Mouse (Mus musculus): ENCODE results near the gene Dtx4. TPM values are rescaled to one million over a fixed set of nuclear protein-coding genes. Genes with fewer than 3 reads are reported as not detected.
"Not testable (repeated sequence)": the region's sequence is repeated elsewhere in the genome, so short reads cannot be mapped to it uniquely, and the experiment has no call there.

Dtx4 gene
- polyA plus RNA-seq (2014; fragmentation: Nextera tagmentation; extraction: Ambion mirVana): 15.3 and 18.2 TPM in 2 replicates

- Histone ChIP-seq H3K9ac (ENCODE audit: low read length) (peak within 1 kb of the TSS; percentile 92), H3K4me3 (ENCODE audit: low read depth, low read length) (peak within 1 kb of the TSS; percentile 80), H3K36me3 (ENCODE audit: control insufficient read depth, insufficient read depth, low read length) (0 out of 2 replicates have a peak, but pooled peaks cover 7% of the 10 kb centered on the region), H3K4me2 (ENCODE audit: low read length) (peak within 1 kb of the TSS; percentile 80), H3K4me1 (ENCODE audit: control insufficient read depth, insufficient read depth, low read length) (peaks cover 11% of the 10 kb centered on the region), H3K9me3 (replicated peaks; ENCODE audit: control insufficient read depth, low read length) (no peaks in the 10 kb centered on the region), H3K27me3 (replicated peaks; ENCODE audit: control insufficient read depth, insufficient read depth, low read length) (no peaks in the 10 kb centered on the region), H3K27ac (ENCODE audit: low read depth, low read length) (peak within 1 kb of the TSS; percentile 93)
- under 1% methylated on average over 70 of the region's 80 CpGs for WGBS
- peak; percentile 91 for ATAC-seq
- DNase-seq (ENCODE audit: low spot score): peak; percentile 97
These were observed at the start of gene Dtx4 for GRCm38 (mm10) chr19:12501370-12502347. Gene Dtx4 (minus strand): TSS chr19:12501454.

DNA sequence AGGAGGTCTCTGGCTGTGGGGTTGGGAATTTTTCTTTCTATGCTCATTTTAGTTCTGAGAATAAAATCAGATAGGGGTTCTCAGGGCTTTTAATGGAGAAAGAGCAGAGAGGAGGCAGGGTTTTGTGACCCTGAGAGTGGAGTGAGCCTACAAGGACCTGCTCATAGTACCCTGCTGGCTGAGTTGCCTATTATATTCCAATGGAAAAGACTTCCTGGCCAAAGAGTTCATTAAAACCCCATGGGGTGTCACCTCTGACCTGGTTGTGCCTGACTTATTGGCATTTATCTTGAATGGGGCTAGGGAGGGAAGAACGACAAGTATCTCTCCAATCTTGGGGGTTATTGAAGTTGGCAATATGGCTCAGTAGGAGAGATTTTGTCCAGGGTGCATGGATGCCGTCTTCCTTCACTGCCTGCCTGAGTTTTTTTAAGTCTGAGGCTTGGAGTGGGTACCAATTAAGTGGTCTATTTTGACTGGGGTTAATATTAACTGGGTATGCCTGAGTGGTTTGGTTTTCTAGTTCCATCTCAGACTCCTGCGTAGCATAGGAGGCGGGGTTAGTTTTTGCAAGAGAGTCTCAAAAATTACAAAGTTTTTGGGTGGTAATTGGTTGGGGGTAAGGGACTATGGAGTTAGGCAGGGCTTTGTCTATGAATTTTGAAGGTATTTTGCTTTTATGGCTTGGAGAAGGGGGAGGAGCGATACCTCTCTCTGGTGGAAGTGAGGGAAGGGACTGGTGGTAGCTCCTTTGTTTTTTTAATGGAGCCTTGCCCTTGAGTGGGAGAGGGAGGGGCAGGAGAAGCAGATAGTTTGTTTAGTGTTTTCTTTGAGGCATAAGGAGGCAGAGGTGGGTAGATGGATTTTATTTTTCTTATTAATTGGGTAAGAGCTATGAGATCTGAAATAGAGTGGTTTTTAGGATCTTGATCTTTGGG is 49.0 kb upstream of the Dtx4 start:
- H3K27me3 ChIP-seq (replicated peaks; ENCODE audit: control insufficient read depth, insufficient read depth, low read length): no peaks in the 10 kb centered on the region
- WGBS: 67% methylated on average over 5 of the region's 5 CpGs
- no peaks in the 10 kb centered on the region for H3K4me1 ChIP-seq (ENCODE audit: control insufficient read depth, insufficient read depth, low read length)
- DNase-seq (ENCODE audit: low spot score) (no peak), ATAC-seq (no peak)
- H3K4me2 ChIP-seq (ENCODE audit: low read length): no peak overlapping the region
- H3K27ac ChIP-seq (ENCODE audit: low read depth, low read length): no peak overlapping the region
- H3K9ac ChIP-seq (ENCODE audit: low read length): no peak overlapping the region
- H3K4me3 ChIP-seq (ENCODE audit: low read depth, low read length): no peak overlapping the region
- H3K9me3 ChIP-seq (replicated peaks; ENCODE audit: control insufficient read depth, low read length): no peaks in the 10 kb centered on the region
- no peaks in the 10 kb centered on the region for H3K36me3 ChIP-seq (ENCODE audit: control insufficient read depth, insufficient read depth, low read length)

- Histone ChIP-seq H3K36me3 (ENCODE audit: control insufficient read depth, insufficient read depth, low read length) (no peaks in the 10 kb centered on the region), H3K4me1 (ENCODE audit: control insufficient read depth, insufficient read depth, low read length) (no peaks in the 10 kb centered on the region), H3K4me2 (ENCODE audit: low read length) (no peak overlapping the region), H3K4me3 (ENCODE audit: low read depth, low read length) (no peak overlapping the region), H3K9ac (ENCODE audit: low read length) (no peak overlapping the region), H3K27ac (ENCODE audit: low read depth, low read length) (no peak overlapping the region), H3K27me3 (replicated peaks; ENCODE audit: control insufficient read depth, insufficient read depth, low read length) (no peaks in the 10 kb centered on the region), H3K9me3 (replicated peaks; ENCODE audit: control insufficient read depth, low read length) (no peaks in the 10 kb centered on the region)
- ATAC-seq (no peak), DNase-seq (ENCODE audit: low spot score) (peak; percentile 5)
- WGBS: 77% methylated on average over 5 of the region's 5 CpGs
These were observed 47.9 kb upstream of the Dtx4 start for GRCm38 (mm10) chr19:12549166-12549565.

- ATAC-seq; H3K27me3 ChIP-seq (replicated peaks; ENCODE audit: control insufficient read depth, insufficient read depth, low read length): not testable (repeated sequence)
- 96% methylated on average over 11 of the region's 11 CpGs for WGBS
These were observed 44.2 kb upstream of the Dtx4 start, which contains the start of gene Fam111a for GRCm38 (mm10) chr19:12545440-12545839. Gene Fam111a (plus strand): TSS chr19:12545740.

GRCm38 (mm10) chr19:12541644-12542043 is 40.4 kb upstream of the Dtx4 start:
- H3K4me1 ChIP-seq (ENCODE audit: control insufficient read depth, insufficient read depth, low read length): no peaks in the 10 kb centered on the region
- no peaks in the 10 kb centered on the region for H3K9me3 ChIP-seq (replicated peaks; ENCODE audit: control insufficient read depth, low read length)
- H3K9ac ChIP-seq (ENCODE audit: low read length): no peak overlapping the region
- no peak for DNase-seq (ENCODE audit: low spot score)
- H3K4me3 ChIP-seq (ENCODE audit: low read depth, low read length): no peak overlapping the region
- H3K4me2 ChIP-seq (ENCODE audit: low read length): no peak overlapping the region
- 42% methylated on average over 2 of the region's 2 CpGs for WGBS
- H3K27me3 ChIP-seq (replicated peaks; ENCODE audit: control insufficient read depth, insufficient read depth, low read length): no peaks in the 10 kb centered on the region
- H3K36me3 ChIP-seq (ENCODE audit: control insufficient read depth, insufficient read depth, low read length): no peaks in the 10 kb centered on the region
- no peak for ATAC-seq
- H3K27ac ChIP-seq (ENCODE audit: low read depth, low read length): no peak overlapping the region

More at GRCm38 (mm10) chr19:12545440-12545839, 44.2 kb upstream of the Dtx4 start, which contains the start of gene Fam111a:
- H3K4me1 ChIP-seq (ENCODE audit: control insufficient read depth, insufficient read depth, low read length); H3K9me3 ChIP-seq (replicated peaks; ENCODE audit: control insufficient read depth, low read length); H3K9ac ChIP-seq (ENCODE audit: low read length); H3K4me2 ChIP-seq (ENCODE audit: low read length); DNase-seq (ENCODE audit: low spot score); H3K27ac ChIP-seq (ENCODE audit: low read depth, low read length); H3K36me3 ChIP-seq (ENCODE audit: control insufficient read depth, insufficient read depth, low read length); H3K4me3 ChIP-seq (ENCODE audit: low read depth, low read length): not testable (repeated sequence)

DNA sequence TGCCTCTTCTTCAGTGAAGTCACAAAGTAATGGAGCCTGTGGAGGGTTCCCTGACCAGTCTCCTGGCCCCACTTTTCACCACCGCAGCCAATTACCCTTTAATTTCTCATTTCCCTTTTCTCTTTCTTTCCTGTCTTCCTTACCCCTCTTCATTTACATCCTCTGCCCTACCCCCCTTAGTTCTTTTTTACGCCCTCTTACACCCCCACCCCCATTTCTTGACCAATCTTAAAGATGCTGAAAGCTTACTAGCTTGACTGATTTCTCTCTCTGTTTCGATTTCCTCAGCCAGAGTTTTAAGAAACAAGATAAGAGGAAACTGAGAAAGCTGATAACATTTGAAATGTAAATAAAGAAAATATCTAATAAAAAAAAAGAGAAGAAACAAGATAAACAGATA is 39.5 kb upstream of the Dtx4 start:
- Histone ChIP-seq H3K9ac (ENCODE audit: low read length) (no peak overlapping the region), H3K36me3 (ENCODE audit: control insufficient read depth, insufficient read depth, low read length) (no peaks in the 10 kb centered on the region), H3K9me3 (replicated peaks; ENCODE audit: control insufficient read depth, low read length) (no peaks in the 10 kb centered on the region), H3K27ac (ENCODE audit: low read depth, low read length) (no peak overlapping the region), H3K4me3 (ENCODE audit: low read depth, low read length) (no peak overlapping the region), H3K4me2 (ENCODE audit: low read length) (no peak overlapping the region), H3K27me3 (replicated peaks; ENCODE audit: control insufficient read depth, insufficient read depth, low read length) (no peaks in the 10 kb centered on the region), H3K4me1 (ENCODE audit: control insufficient read depth, insufficient read depth, low read length) (no peaks in the 10 kb centered on the region)
- DNase-seq (ENCODE audit: low spot score) (no peak), ATAC-seq (no peak)
- WGBS: 71% methylated on average over 3 of the region's 3 CpGs

DNA sequence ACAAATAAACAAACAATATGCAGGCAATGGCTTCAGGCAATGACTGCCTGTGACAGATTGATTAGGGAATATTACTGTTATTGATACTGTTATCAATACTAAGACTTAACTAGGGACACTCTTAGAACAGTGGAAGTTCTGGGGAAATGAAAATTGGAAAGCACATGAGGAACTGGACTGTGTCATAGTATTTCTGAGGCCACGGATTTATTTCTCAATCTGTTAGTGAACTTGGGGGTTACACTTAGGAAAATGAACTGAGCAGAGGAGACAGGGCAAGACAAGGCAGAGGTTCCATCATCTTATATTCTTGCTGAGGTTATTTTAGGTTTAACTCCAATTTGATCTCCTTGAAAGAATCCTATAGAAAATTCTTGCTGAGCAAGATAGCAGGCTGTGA is 38.7 kb upstream of the Dtx4 start:
- Histone ChIP-seq H3K27ac (ENCODE audit: low read depth, low read length) (no peak overlapping the region), H3K9ac (ENCODE audit: low read length) (no peak overlapping the region), H3K9me3 (replicated peaks; ENCODE audit: control insufficient read depth, low read length) (no peaks in the 10 kb centered on the region), H3K4me2 (ENCODE audit: low read length) (no peak overlapping the region), H3K4me1 (ENCODE audit: control insufficient read depth, insufficient read depth, low read length) (no peaks in the 10 kb centered on the region), H3K27me3 (replicated peaks; ENCODE audit: control insufficient read depth, insufficient read depth, low read length) (no peaks in the 10 kb centered on the region), H3K4me3 (ENCODE audit: low read depth, low read length) (no peak overlapping the region), H3K36me3 (ENCODE audit: control insufficient read depth, insufficient read depth, low read length) (no peaks in the 10 kb centered on the region)
- no peak for DNase-seq (ENCODE audit: low spot score)
- ATAC-seq: no peak
- 82% methylated on average over 1 of the region's 1 CpGs for WGBS

- Histone ChIP-seq H3K9ac (ENCODE audit: low read length) (no peak overlapping the region), H3K36me3 (ENCODE audit: control insufficient read depth, insufficient read depth, low read length) (no peaks in the 10 kb centered on the region), H3K27ac (ENCODE audit: low read depth, low read length) (no peak overlapping the region), H3K4me1 (ENCODE audit: control insufficient read depth, insufficient read depth, low read length) (no peaks in the 10 kb centered on the region), H3K4me2 (ENCODE audit: low read length) (no peak overlapping the region), H3K4me3 (ENCODE audit: low read depth, low read length) (no peak overlapping the region), H3K27me3 (replicated peaks; ENCODE audit: control insufficient read depth, insufficient read depth, low read length) (no peaks in the 10 kb centered on the region), H3K9me3 (replicated peaks; ENCODE audit: control insufficient read depth, low read length) (no peaks in the 10 kb centered on the region)
- DNase-seq (ENCODE audit: low spot score): no peak
- ATAC-seq: no peak
These were observed 35.9 kb upstream of the Dtx4 start for GRCm38 (mm10) chr19:12537168-12537567.
